Mouse (Mus musculus): ENCODE results near the gene Scyl1.

DNA sequence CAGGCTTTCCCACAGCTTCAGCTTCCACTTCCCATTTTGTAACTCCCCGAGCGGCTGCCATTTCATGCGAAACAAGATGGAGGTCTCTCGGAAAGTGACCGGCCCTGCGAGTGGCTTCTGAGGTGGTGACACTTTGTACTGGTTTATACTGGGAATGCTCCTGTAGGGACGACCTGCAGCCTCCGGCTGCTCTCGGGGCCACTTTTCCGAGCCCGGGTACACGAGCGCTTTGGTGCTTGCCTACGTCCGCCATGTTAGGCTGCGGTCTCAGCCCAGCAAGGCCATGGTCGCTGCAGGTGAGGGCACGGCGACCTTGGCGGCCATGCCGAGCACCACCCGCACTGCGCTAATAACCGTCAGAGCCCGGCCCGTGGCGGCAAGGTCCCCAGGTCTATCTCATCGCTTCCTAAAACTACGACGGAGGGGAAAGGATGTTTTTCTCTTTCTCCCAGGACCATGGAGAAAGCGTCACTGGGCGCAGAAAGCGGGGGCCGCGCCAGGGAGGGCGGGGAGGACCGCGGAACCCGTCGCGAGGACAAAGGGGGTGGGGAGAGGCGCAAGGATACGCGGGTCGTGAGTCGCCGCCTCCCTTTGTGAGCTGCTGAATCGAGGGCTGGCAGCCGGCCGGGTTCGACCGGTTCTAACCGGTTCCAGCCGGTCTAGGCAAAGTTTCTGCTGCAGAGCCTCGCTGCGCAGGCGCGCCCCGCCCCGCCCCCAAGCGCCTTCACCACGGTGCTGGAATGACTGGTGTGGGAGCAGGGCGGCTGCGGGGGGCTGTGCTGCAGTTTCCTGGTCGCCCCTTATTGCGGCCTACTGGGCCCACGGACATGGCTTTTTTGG lies 32.0 kb upstream of the Scyl1 start:
- TF ChIP-seq CTCF (IDR thresholded peaks at IDR 0.05; ENCODE audit: extremely low read depth, insufficient read length, insufficient replicate concordance, low read depth, low read length) (no peak), POLR2A (IDR thresholded peaks at IDR 0.05; ENCODE audit: low read depth, low read length) (peak; percentile 91)

Data from small intestine, adult 2 months (tissue).